Mouse (Mus musculus): ENCODE measurements around the gene Cbln1.

- no peak for TF ChIP-seq CTCF (IDR thresholded peaks at IDR 0.05; ENCODE audit: borderline replicate concordance, extremely low read depth, insufficient read depth, insufficient read length)
- TF ChIP-seq POLR2A (IDR thresholded peaks at IDR 0.05; ENCODE audit: borderline replicate concordance, extremely low read depth, insufficient read depth, insufficient read length, poor library complexity, severe bottlenecking) = no peak
These were observed 34.6 kb upstream of the Cbln1 start for GRCm38 (mm10) chr8:87507046-87507445.
